Mouse (Mus musculus) layer of hippocampus, adult 8-10 months (tissue): Measurements from ENCODE around the gene Tmub2. TPM values are rescaled to one million over a fixed set of nuclear protein-coding genes. Genes with fewer than 3 reads are reported as not detected.

Experiments
- DNase-seq, 2 experiments: peaks; one replicate each; pipeline ENCODE4 v3.0.0; 2022; ENCODE audit warnings: low spot score in 2 of 2
- total RNA-seq, 4 experiments: library from RNA; stranded (reverse); gene quantifications; 2 replicates each; pipeline ENCODE4 v1.2.4; 2022

Tmub2 gene
- 10 to 100 TPM; 61.4 to 72.0 (median 67.7) TPM for total RNA-seq

DNA sequence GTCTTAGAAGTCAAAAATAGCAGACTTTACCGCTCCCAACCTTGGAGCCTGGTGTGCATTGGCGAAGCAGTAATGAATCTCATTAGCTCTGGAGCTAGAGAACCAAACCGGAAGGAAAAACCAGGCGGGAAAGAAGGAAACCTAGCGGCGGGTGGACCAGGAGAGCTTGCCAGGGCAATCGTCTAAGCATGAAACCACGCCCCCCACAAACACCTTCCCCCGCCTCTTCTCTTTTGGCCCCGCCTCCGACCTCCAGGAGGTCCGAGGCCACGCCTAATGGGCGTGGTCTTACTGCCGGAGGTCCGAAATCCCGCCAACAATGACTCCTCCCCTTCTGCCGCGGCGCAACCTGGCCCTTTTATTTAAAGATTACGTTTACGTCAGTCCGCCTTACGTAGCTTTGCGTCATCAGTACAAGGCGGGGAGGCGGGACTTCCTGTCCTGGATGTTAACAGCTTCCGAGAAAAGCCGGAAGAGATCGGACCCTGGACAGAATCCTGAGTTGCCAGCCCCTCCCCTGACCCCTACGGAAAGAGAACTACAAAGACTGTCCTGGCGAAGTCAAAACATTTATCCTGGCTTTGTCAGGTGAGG is at the start of gene Tmub2:
Gene Tmub2, plus strand, starts transcription at position 431 of the 594 bp plus-strand sequence.
- peak; percentile 96 to 97 for DNase-seq

DNA sequence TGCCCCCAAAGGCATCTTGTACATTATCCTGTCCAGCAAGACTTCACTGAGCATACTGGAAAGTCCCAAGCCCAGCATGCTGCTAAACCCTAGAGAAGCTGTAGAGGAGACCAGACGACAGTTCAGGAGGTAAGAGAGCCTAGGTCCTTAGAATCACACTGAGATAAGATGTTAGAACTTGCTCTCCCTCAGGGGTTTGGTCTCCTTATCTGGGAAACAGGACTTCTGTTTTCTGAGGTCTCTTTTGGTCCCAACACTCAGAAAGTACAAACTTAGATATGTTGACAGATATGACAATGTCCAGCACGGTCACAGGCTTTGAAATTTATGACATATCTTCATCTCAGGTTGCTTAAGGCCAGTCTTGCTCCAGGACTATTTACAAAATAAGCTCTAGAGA is 48.7 kb upstream of the Tmub2 start:
- no peak for DNase-seq

DNA sequence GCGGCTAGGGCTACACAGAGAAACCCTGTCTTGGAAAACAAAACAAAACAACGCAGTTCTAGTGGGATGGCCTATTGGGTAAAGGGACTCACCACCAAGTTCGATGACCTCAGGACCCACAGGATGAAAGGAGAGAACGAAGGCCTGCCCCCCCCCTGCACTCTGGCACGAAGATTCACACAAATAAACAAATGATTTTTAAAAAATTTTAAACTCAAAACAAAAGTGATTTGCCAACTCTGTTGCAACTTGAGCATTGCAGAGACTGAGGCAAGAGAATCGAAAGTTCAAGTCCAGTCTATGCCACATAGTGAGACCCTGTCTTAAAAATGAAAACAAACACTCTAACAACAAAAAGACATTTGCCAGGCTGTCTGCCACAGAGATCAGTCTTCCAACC is 44.1 kb upstream of the Tmub2 start:
- no peak for DNase-seq

DNA sequence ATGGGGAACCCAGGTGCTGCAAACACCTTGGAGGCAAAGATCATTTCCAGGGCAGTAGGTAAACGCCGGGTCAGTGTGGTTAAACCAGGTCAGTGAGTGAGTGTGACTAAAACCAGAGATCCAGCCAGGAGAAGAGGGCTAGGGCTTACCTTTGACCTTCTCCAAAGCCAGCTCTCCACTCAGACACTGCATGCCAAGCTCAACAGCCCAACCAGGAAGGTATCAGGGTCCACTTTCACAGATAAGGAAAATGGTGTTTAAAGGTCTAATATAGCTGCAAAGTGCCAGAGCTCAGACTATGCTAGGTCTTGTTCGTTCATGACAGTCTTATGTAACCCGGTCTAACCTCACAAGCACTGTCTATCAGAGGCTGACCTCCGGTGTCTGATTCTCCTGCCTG is 43.5 kb upstream of the Tmub2 start:
- DNase-seq, result no peak

DNA sequence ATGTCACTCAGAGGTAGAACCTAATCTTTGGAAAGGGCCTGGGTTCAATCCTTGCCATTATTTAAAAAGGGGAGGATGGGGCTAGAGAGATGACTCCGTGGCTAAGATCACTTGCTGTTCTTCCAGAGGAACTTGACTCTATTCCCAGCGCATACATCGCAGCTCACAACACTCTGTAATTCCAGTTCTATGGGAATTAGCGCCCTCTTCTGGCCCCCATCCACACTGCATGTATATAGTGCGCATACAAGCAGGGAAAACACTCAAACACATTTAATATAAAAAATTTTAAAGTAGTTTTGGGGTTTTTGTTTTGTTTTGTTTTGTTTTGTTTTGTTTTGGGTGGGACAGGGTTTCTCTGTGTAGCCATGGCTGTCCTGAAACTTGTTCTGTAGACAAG is 42.9 kb upstream of the Tmub2 start:
- no peak for DNase-seq

DNA sequence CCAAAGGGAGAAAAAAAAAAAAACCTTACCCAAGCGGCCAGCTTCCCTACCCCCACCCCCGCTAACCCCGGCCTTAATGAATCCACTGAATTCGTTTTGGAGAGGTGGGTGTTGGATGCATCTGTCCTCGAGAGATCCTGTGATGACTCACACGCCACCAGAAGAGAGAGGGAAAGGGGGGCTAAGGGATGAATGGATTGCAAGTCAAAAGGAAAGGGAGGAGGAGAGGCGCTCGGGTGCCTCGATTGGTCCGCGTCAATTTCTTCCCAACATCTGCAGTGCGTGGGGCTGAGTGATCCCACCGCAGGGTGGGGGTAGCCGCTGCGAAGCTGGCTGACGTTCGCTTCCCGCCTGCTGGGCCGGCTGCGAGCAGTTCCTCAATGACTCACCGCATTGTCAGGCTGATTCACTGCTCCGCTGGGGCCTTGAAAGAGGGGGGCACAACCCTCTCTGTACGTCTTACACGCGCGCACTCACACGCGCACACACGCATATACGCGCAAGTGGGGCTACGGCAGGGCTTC is 39.7 kb upstream of the Tmub2 start:
- DNase-seq, result peak; percentile 75 to 79

DNA sequence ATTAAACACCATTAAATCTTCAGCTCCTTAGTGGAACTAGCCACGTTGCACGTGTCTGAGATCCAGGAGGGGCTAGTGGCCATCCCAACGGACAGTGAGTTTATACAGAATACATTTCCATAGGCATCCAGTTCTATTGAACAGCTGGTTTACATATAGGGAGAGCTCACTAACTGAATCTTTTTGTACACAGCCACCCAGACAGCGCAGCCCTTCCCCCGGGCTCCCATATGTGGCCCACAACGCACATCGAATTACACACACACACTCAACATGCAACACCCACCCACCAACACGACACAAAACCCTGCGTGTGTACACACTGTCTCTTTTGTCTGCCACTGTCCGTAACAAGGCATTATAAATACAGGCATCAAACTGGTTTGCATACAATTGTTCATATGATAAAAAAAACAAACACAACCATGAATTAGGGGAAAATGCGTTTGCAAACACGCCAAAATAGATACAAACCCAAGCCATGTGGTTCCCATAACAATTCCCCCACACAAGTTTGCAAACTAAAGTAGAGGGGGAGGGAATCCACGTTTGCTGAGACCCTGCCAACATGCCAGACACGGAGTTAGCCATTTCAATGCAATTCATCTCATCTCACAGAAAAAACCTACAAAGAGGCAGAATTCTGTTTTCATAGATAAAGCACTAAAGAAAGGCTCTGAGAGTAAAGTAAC is 39.0 kb upstream of the Tmub2 start:
- no peak for DNase-seq

DNA sequence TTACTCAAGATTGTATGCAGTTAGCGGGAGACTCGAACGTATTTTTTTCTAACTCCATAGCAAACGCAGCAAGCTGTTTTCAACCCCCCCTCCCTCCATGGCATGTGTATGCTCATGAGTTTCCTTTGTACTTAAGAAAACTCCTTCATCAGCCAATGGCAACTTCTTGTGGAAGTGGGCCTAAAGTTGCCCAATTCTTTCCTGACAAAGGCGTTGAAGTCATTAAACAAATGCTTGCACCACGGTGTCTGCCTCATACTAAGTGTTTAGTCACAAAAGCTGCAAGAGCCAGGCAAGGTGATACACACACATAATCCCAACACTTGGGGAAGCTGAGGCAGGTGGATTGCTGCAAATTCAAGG is 38.5 kb upstream of the Tmub2 start:
- no peak for DNase-seq

DNA sequence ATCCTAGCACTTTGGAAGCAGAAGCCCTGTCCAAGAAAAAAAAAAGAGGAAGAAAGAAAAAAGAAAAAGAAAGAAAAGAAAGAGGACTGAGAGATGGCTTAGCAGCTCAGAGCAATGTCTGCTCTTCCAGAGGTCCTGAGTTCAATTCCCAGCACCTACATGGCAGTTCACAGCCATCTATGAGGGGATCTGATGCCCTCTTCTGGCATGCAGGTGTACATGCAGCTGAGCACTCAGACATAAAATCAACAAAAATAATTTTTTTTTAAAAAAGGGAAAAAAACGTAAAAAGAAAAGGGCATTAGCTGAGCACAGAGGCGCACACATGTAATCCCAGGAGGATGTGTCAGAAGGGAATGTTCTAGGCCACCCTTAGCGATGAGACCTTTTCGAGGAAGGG is 37.9 kb upstream of the Tmub2 start:
- no peak for DNase-seq

DNA sequence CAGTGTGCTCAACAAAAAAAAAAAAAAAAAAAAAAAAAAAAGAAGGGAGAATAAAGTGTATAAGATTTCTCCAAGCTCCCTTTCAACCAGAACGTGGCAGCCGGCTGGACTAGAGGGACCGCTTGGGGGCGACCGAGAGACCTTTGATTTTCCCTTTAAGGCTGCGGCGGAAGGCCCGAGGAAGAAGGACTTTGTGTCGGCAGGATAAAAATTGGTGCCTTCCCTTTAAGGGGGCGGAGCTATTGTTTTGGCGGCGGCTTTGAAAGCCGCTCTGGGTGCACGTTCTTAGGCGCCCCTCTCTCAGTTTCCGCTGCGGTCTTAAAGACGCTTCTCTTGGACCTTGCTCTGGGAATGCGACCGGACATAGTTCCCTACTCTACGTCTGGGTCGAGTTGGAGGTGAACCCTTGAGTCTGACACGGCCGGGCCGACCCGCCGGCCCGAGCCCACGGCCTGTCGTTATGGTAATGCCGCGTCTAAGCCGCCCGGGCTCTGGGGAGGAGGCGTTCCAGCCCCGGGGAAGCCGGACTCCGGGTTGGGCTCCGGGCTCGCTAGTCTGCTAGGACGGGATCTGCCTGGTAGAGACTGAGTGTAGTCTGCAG is 36.0 kb upstream of the Tmub2 start, which contains the start of gene BC030867:
Gene BC030867, plus strand, starts transcription at position 253 of the 601 bp plus-strand sequence.
- DNase-seq, result peak; percentile 77 to 95

DNA sequence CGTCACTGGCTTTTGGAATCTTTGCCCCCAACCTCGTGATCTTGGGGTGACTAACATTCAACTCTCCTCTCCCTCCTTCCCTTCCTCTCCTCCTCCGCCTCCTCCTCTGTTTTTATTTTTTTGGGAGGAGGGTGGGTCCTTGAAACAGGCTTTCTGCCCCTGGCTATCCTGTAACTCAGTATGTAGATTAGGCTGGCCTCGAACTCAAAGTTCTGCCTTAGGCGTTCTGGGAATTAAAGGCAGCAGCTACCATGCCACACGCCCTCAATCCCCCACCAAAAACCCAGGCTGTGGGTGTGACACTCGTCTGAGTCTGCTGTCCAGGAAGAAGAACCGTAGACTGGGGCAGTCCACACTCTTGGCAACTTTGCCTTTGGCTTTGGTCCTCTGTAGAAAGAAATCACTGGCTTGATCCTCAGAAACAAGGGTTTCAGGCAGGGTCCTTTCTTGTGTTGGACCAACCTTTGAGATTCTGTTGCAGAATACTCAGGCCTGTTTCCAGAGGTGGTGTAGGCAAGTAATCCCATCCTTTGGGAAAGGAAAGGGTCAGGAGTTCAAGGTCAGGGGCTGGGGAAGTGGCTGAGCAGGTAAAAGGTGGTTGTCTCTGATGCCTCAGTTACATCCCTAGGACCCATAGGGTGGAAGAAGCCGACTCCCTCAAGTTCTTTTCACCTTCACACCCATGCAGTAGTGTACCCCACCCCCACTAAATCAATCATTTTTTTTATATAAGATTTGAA is 35.2 kb upstream of the Tmub2 start:
- DNase-seq, result no peak

DNA sequence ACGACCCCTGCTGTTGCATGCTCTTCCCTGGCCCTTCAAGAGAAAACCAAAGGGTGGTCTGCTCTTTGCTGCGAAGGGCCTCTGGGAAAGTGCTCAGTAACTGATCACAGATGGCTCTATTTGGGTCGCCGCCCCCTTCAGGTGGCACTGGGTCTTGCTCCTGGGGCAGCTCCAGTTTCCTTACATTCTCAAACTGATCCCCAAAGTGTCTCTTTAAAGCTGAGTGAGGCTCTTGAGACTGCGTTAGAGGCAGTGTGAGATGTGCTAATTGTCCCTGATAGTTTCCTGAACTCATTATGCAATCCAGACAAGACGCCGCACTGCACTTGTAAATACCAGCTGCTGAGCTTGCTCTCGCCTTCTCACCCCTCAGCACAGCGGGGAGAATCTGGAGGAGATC is 27.2 kb upstream of the Tmub2 start:
- no peak for DNase-seq

DNA sequence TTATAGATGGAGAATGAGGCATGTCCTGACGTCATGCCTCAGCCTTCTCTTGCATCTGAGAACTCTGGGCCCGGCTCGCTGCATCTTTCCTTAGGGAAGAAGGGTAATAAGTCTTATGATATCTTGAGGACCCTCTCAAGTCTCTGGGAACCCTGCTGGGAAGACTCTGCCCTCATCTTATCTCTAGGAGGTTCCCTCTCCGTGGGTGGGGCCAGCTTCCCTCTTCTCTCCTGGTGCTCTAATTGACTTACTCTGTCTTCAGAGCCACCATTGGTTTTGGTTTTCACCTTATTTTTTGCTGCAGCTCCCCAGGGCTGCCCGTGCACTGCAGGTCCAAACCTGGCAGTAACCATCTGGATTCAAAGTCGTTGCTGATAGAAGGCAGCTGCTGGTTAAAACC is 26.6 kb upstream of the Tmub2 start:
- no peak for DNase-seq

DNA sequence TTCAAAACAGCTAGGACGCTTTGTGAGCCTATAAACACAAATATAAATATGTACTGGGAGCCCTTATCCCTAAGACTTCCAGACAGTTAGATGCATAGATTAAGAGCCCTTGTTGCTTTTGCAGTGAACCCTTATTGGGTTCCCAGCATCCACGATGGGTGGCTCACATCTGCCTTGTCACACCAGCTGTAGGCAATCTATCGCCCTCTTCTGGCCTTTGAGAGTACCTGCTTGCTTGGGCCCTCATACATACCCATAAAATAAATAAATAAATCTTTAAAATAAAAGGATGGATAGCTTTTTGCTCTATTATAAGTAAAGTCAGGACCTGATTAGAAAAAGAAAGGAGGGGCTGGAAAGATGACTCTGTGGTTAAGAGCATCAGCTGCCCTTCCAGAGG is 26.2 kb upstream of the Tmub2 start:
- no peak for DNase-seq

DNA sequence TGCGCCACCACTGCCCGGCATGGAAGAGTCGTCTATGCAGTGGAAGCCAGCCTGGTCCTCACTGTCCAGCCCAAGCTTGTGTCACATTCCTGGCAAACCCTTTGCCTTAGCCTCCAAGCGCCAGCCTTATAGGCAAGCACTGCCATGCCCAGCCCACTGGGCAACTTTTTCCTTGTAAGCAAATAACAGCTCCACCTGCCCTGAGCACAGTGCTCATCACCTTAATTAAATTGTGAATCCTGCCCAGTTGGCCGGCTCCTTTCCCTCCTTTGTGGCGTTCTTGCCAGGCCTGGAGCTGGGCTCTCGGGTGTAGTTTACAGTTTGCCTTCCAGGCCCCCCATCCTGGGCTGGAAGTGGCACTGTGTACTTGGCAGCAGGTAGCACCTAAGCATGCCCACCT is 21.5 kb upstream of the Tmub2 start:
- DNase-seq, result no peak

DNA sequence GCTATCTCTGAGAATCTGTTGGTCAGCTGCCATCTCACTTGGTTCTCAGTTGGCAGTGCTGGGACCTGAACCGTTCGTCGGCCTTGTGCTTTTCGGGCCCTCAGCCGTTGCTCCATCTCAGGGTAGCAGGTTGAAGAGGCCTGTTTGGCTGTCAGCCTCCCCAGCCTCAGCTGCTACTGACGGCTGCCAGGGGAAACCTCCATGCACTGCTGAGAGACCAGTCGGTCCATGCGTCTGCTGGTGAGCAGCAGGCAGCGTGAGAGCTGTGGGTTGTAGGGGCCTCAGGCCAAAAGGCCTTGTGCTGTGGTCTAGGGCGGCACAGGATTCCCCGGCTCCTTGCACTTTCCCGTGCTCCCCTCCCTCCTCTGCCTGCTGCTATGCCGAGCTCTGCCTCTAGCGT is 18.9 kb upstream of the Tmub2 start:
- no peak for DNase-seq

DNA sequence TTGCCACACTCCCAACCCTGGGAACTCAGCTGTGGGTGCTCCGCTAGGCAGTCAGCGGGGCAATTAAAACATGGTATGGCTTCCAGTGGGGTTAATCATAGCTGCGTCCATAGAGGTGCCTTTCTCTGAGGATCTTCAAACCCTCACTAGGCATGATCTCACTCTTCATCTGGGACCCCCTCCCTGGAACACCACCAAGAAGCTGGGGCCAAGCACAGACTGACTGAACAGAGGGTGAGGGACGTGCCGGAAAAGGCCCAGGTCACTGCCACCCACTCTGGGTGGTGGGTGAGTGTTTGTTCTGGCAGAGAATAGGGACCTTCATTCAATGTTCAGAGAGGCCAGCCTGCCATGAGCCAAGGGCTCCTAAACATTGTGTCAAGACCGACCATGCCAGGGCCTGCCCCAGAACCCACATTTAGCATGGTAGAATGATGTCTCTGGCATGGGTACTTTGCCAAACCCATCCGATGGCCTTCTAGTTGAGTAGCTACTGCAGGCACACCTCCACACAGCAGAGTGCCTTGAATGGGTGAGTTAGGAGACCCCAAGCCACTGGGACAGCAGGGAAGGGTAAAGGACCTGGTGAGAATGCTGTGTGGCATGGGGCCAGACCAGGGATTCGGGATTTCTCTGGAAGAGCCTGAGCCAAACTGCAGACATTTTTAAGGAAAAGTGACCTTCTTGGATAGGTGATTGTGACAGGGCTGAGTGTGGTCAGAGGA is 17.9 kb upstream of the Tmub2 start:
- no peak for DNase-seq

DNA sequence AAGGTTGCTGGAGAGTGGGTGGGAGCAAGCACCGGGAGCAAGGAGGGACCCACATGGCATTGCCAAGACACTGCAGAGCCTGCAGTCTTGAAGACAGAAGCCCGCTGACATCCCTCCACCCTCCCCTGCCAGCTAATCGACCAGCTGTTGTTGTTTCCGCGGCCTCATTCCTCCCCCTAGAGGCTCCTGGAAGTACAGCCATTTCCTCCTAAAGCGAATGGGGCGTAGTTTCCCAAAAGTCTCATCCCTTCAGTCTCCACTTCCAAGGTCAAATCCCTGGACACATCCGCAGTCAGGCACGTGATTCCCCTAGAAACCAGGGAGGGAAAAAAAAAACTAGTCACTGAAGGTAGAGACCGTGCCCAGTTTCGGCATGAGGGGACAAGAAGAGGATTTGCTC is 17.3 kb upstream of the Tmub2 start:
- DNase-seq, result peak; percentile 52 to 76

DNA sequence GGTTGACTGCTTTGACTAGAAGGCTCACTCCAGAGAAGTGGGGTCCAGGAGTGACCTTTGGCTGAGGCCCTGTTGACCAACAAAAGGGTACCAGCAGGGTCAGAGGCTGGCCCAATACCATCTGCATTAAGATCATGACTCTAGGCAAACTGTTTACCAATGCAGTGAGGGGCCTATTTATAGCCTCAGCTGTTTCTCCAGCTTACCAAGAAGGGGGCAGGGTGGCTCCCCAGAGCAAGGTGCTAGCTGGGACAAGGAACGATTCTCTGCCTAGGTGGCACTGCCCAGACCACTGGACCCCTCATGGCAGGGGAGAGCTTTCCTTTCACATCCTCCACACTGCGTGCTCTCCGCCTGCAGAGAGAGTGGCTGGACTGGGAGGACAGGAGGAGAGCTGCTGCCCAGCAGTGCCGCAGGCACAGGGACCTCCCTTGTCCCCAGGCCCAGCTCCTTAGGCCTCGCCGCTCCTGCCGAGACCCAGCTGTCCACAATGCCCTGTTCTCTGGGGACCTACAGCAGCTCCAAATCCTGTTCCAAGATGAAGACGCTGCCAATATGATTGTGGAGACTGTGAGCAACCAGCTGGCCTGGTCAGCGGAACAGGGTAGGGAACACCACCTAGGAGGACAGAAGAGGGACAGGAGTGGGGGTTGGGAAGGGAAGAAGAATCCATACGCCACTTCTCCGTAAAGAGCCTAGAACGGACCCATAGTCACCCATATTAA is 16.0 kb upstream of the Tmub2 start, which contains the start of gene Asb16:
Gene Asb16, plus strand, starts transcription at position 224 of the 725 bp plus-strand sequence.
- no peak for DNase-seq

DNA sequence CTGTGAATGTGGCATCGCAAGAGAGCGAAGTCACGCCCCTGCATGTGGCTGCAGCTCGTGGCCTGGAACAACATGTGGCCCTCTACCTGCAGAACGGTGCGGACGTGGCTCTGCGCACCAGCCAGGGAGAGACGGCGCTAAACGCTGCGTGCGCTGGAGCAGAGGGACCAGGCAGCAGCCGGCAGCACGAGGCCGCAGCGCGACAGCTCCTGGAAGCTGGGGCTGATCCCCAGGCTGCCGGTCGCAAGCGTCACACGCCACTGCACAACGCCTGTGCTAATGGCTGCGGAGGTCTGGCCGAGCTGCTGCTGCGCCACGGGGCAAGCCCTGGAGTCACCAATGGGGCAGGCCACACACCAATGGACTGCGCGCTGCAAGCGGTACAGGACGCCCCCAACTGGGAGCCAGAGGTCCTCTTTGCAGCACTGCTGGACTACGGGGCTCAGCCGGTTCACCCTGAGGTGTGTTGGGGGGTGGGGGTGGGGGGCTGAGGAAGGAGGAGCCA is 8.3 kb upstream of the Tmub2 start:
- DNase-seq, result no peak
